Mouse (Mus musculus): ENCODE measurements around the gene Lpin3. TPM values are rescaled to one million over a fixed set of nuclear protein-coding genes. Genes with fewer than 3 reads are reported as not detected.

The Lpin3 gene
- polyA plus RNA-seq, 1 experiment = not detected

- Histone ChIP-seq H3K9me3 (ENCODE audit: control insufficient read depth, low read length) (no peaks in the 10 kb centered on the region), H3K4me3 (replicated peaks) (no peak overlapping the region), H3K27me3 (ENCODE audit: control insufficient read depth) (peaks cover 6% of the 10 kb centered on the region), H3K36me3 (ENCODE audit: control insufficient read depth) (no peaks in the 10 kb centered on the region), H3K4me1 (ENCODE audit: control insufficient read depth) (no peaks in the 10 kb centered on the region)
- TF ChIP-seq TAL1 (IDR thresholded peaks at IDR 0.05; ENCODE audit: low read length) (no peak), GATA1 (IDR thresholded peaks at IDR 0.05; ENCODE audit: low read length) (no peak)
Measured at GRCm38 (mm10) chr2:160905301-160905700, 24.8 kb downstream of the Lpin3 start.

DNA sequence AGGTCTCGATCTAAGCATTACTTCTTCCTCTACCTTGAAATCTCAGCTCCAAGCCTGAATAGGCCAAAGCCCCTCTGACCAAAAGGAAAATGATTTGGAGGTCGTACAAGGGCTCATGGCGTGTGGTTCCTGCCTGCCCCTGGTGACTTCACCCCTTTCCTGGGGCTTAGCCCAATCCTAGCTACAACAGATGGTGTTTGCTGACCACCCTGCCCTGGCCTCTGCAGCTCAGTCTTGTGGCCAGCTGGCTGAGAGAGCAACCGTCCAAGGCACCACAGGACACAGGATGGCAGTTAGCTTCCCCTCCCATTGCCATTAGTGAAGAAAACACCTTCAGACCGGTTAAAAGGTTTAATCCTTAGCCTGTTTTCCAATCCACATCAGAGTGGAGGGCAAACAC, 25.6 kb downstream of the Lpin3 start:
- no peaks in the 10 kb centered on the region for H3K4me1 ChIP-seq (ENCODE audit: control insufficient read depth)
- no peaks in the 10 kb centered on the region for H3K9me3 ChIP-seq (ENCODE audit: control insufficient read depth, low read length)
- peaks cover 13% of the 10 kb centered on the region for H3K27me3 ChIP-seq (ENCODE audit: control insufficient read depth)
- H3K36me3 ChIP-seq (ENCODE audit: control insufficient read depth) = no peaks in the 10 kb centered on the region
- H3K4me3 ChIP-seq (replicated peaks) = no peak overlapping the region
- TF ChIP-seq GATA1 (IDR thresholded peaks at IDR 0.05; ENCODE audit: low read length) (no peak), TAL1 (IDR thresholded peaks at IDR 0.05; ENCODE audit: low read length) (no peak)

- TF ChIP-seq TAL1 (IDR thresholded peaks at IDR 0.05; ENCODE audit: low read length) = no peak
- TF ChIP-seq GATA1 (IDR thresholded peaks at IDR 0.05; ENCODE audit: low read length) = no peak
- peaks cover 38% of the 10 kb centered on the region for H3K27me3 ChIP-seq (ENCODE audit: control insufficient read depth)
Measured at GRCm38 (mm10) chr2:160908607-160909006, 28.1 kb downstream of the Lpin3 start.

DNA sequence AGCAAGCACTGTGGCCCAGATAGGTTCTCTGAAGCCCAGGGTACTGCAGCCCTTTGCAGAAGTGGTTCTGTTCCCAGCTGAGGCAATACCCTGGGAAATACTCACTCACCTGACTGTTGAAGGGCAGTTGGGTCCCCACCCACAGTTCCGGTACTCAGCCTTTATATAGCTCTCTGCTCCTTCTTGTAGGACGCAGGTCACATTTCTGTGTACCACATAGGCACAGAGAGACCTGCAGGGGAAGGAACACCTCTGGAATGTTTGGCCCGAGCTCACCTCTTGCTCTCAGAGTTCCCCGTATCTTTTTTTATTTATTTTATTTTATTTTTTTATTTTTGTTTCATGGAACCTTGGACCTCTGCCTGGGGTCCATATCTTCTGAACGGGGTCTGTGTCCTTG, 30.2 kb downstream of the Lpin3 start:
- Histone ChIP-seq H3K36me3 (ENCODE audit: control insufficient read depth) (no peaks in the 10 kb centered on the region), H3K4me1 (ENCODE audit: control insufficient read depth) (no peaks in the 10 kb centered on the region), H3K27me3 (ENCODE audit: control insufficient read depth) (peaks cover 40% of the 10 kb centered on the region), H3K9me3 (ENCODE audit: control insufficient read depth, low read length) (no peaks in the 10 kb centered on the region), H3K4me3 (replicated peaks) (no peak overlapping the region)
- TF ChIP-seq GATA1 (IDR thresholded peaks at IDR 0.05; ENCODE audit: low read length) (no peak), TAL1 (IDR thresholded peaks at IDR 0.05; ENCODE audit: low read length) (no peak)

More at GRCm38 (mm10) chr2:160908607-160909006, 28.1 kb downstream of the Lpin3 start:
- no peaks in the 10 kb centered on the region for H3K4me1 ChIP-seq (ENCODE audit: control insufficient read depth)
- no peaks in the 10 kb centered on the region for H3K36me3 ChIP-seq (ENCODE audit: control insufficient read depth)
- H3K4me3 ChIP-seq (replicated peaks) = no peak overlapping the region
- H3K9me3 ChIP-seq (ENCODE audit: control insufficient read depth, low read length) = no peaks in the 10 kb centered on the region

DNA sequence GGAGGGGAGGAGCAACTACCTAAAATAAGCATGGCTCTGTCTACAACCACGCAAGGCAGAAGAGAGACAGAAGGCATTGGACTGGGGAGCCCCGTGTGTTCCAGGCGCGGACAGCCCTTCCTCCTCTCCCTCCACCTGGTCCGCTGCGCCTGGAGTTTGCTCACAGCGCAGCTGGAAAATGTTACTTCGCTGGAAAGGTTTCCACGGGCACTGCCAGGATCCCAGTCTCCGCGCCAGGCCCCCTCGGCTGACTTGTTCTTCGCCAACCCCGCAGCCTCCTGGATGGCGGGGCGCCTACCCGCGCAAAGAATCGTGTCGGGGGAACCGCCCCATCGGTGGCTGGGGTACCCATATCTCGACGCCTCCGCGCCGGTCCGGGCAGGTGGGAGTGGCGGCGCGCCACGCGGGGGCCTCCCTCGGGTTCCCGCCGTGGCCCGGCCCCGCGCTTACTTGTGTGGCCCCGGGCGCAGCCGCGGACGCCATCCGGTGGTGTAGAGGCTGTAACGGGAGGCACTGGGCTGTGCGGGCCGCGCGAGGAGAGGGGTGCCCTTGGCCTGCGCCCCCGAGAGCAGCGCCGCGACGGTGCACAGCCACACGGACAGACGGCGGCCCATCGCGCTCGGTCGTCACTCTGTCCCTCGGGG, 31.2 kb downstream of the Lpin3 start:
- no peaks in the 10 kb centered on the region for H3K36me3 ChIP-seq (ENCODE audit: control insufficient read depth)
- H3K4me1 ChIP-seq (ENCODE audit: control insufficient read depth) = no peaks in the 10 kb centered on the region
- H3K9me3 ChIP-seq (ENCODE audit: control insufficient read depth, low read length) = no peaks in the 10 kb centered on the region
- peaks cover 40% of the 10 kb centered on the region for H3K27me3 ChIP-seq (ENCODE audit: control insufficient read depth)
- no peak for TF ChIP-seq GATA1 (IDR thresholded peaks at IDR 0.05; ENCODE audit: low read length)
- TF ChIP-seq TAL1 (IDR thresholded peaks at IDR 0.05; ENCODE audit: low read length) = no peak
- no peak overlapping the region for H3K4me3 ChIP-seq (replicated peaks)

- no peak within 1 kb of the TSS for H3K4me3 ChIP-seq (replicated peaks)
- no peaks in the 10 kb centered on the region for H3K36me3 ChIP-seq (ENCODE audit: control insufficient read depth)
- no peak for TF ChIP-seq TAL1 (IDR thresholded peaks at IDR 0.05; ENCODE audit: low read length)
- TF ChIP-seq GATA1 (IDR thresholded peaks at IDR 0.05; ENCODE audit: low read length) = no peak
- H3K27me3 ChIP-seq (ENCODE audit: control insufficient read depth) = peaks cover 40% of the 10 kb centered on the region
- H3K4me1 ChIP-seq (ENCODE audit: control insufficient read depth) = no peaks in the 10 kb centered on the region
- no peaks in the 10 kb centered on the region for H3K9me3 ChIP-seq (ENCODE audit: control insufficient read depth, low read length)
Measured at GRCm38 (mm10) chr2:160912231-160912671, 31.8 kb downstream of the Lpin3 start, which contains the start of gene Emilin3. Gene Emilin3 (minus strand): TSS chr2:160912328.

DNA sequence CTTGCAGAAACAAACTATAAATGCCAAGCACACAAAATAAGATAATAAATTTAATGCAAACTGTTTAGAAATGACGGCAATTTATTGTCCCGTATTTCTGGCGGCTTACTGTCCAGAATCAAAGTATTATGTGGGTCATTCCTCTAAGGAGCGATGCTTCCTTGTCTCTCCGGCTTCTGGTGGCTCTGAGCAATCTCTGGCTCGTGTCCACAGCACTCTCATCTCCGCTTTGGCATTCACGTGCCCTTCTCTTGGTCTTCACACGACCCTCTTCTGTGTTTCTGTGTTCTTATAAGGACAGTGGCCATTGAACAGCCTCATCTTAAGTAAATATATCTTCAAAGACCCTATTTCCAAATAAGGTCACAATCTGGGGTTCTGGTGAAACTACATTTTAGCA, 34.2 kb downstream of the Lpin3 start:
- Histone ChIP-seq H3K4me1 (ENCODE audit: control insufficient read depth) (no peaks in the 10 kb centered on the region), H3K36me3 (ENCODE audit: control insufficient read depth) (no peaks in the 10 kb centered on the region), H3K9me3 (ENCODE audit: control insufficient read depth, low read length) (no peaks in the 10 kb centered on the region), H3K4me3 (replicated peaks) (no peak overlapping the region), H3K27me3 (ENCODE audit: control insufficient read depth) (peaks cover 38% of the 10 kb centered on the region)
- TF ChIP-seq GATA1 (IDR thresholded peaks at IDR 0.05; ENCODE audit: low read length) (no peak), TAL1 (IDR thresholded peaks at IDR 0.05; ENCODE audit: low read length) (no peak)

- Histone ChIP-seq H3K4me3 (replicated peaks) (no peak overlapping the region), H3K27me3 (ENCODE audit: control insufficient read depth) (peaks cover 28% of the 10 kb centered on the region), H3K9me3 (ENCODE audit: control insufficient read depth, low read length) (no peaks in the 10 kb centered on the region), H3K36me3 (ENCODE audit: control insufficient read depth) (no peaks in the 10 kb centered on the region), H3K4me1 (ENCODE audit: control insufficient read depth) (no peaks in the 10 kb centered on the region)
- no peak for TF ChIP-seq TAL1 (IDR thresholded peaks at IDR 0.05; ENCODE audit: low read length)
- no peak for TF ChIP-seq GATA1 (IDR thresholded peaks at IDR 0.05; ENCODE audit: low read length)
Measured at GRCm38 (mm10) chr2:160915821-160916610, 35.5 kb downstream of the Lpin3 start.

DNA sequence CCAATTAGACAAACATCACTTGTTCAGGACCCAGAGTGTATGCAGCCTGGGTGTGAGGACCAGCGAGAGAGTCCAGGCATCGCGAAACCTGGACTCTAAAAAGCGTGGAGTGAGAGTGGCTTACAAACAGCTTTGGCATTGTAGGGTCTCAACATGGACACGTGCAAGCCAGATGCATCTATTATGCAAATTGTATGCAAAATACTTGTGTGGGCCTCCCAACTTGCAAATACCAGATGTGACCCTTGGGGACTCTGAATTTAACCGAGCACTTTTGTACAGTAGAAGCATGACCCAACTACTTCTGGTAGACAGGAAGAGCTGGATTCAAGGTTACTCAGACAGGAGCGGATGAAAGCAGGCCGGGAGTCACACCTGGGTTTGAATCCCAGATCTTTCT, 36.2 kb downstream of the Lpin3 start:
- Histone ChIP-seq H3K27me3 (ENCODE audit: control insufficient read depth) (peaks cover 21% of the 10 kb centered on the region), H3K4me1 (ENCODE audit: control insufficient read depth) (no peaks in the 10 kb centered on the region), H3K36me3 (ENCODE audit: control insufficient read depth) (no peaks in the 10 kb centered on the region), H3K9me3 (ENCODE audit: control insufficient read depth, low read length) (no peaks in the 10 kb centered on the region), H3K4me3 (replicated peaks) (no peak overlapping the region)
- no peak for TF ChIP-seq TAL1 (IDR thresholded peaks at IDR 0.05; ENCODE audit: low read length)
- no peak for TF ChIP-seq GATA1 (IDR thresholded peaks at IDR 0.05; ENCODE audit: low read length)

Data from erythroblast, embryonic 14.5 days (primary cell).